Mouse (Mus musculus): ENCODE results near the gene Sprtn. TPM values are rescaled to one million over a fixed set of nuclear protein-coding genes. Genes with fewer than 3 reads are reported as not detected.
A peak's percentile ranks its signal among the peaks of the same experiment; 100 is the strongest.

Sprtn gene
- polyA plus RNA-seq, 1 experiment: 17.8 TPM

GRCm38 (mm10) chr8:124917741-124918484 lies 20.2 kb downstream of the Sprtn start:
- Histone ChIP-seq H3K4me3 (replicated peaks; ENCODE audit: extremely low read depth, low read depth, low read length) (no peak overlapping the region), H3K4me1 (ENCODE audit: control insufficient read depth, insufficient read depth, low read length) (peaks cover 11% of the 10 kb centered on the region)
- WGBS: 79% methylated on average over 18 of the region's 18 CpGs
- TF ChIP-seq POLR2A (IDR thresholded peaks at IDR 0.05; ENCODE audit: borderline replicate concordance, extremely low read depth, low read depth, low read length) (no peak), CTCF (IDR thresholded peaks at IDR 0.05; ENCODE audit: insufficient read depth, low read length) (no peak)
- DNase-seq: no peak

GRCm38 (mm10) chr8:124921369-124922279 lies 23.9 kb downstream of the Sprtn start:
- peak; percentile 32 for DNase-seq
- Histone ChIP-seq H3K4me3 (replicated peaks; ENCODE audit: extremely low read depth, low read depth, low read length) (no peak overlapping the region), H3K4me1 (ENCODE audit: control insufficient read depth, insufficient read depth, low read length) (peaks cover 29% of the 10 kb centered on the region)
- 35% methylated on average over 18 of the region's 18 CpGs for WGBS
- no peak for TF ChIP-seq POLR2A (IDR thresholded peaks at IDR 0.05; ENCODE audit: borderline replicate concordance, extremely low read depth, low read depth, low read length)
- no peak for TF ChIP-seq CTCF (IDR thresholded peaks at IDR 0.05; ENCODE audit: insufficient read depth, low read length)

- 50% methylated on average over 11 of the region's 11 CpGs for WGBS
- H3K4me1 ChIP-seq (ENCODE audit: control insufficient read depth, insufficient read depth, low read length): peaks cover 35% of the 10 kb centered on the region
- H3K4me3 ChIP-seq (replicated peaks; ENCODE audit: extremely low read depth, low read depth, low read length): no peak overlapping the region
- TF ChIP-seq POLR2A (IDR thresholded peaks at IDR 0.05; ENCODE audit: borderline replicate concordance, extremely low read depth, low read depth, low read length) (no peak), CTCF (IDR thresholded peaks at IDR 0.05; ENCODE audit: insufficient read depth, low read length) (no peak)
- DNase-seq: no peak
Measured at GRCm38 (mm10) chr8:124922490-124923089, 24.9 kb downstream of the Sprtn start.

- Histone ChIP-seq H3K4me1 (ENCODE audit: control insufficient read depth, insufficient read depth, low read length) (peaks cover 35% of the 10 kb centered on the region), H3K4me3 (replicated peaks; ENCODE audit: extremely low read depth, low read depth, low read length) (no peak overlapping the region)
- TF ChIP-seq CTCF (IDR thresholded peaks at IDR 0.05; ENCODE audit: insufficient read depth, low read length) (no peak), POLR2A (IDR thresholded peaks at IDR 0.05; ENCODE audit: borderline replicate concordance, extremely low read depth, low read depth, low read length) (no peak)
- WGBS: 69% methylated on average over 15 of the region's 15 CpGs
- peak; percentile 20 for DNase-seq
Measured at GRCm38 (mm10) chr8:124923971-124924652, 26.4 kb downstream of the Sprtn start.

GRCm38 (mm10) chr8:124925544-124926266 lies 28.0 kb downstream of the Sprtn start:
- no peak for DNase-seq
- no peak overlapping the region for H3K4me3 ChIP-seq (replicated peaks; ENCODE audit: extremely low read depth, low read depth, low read length)
- H3K4me1 ChIP-seq (ENCODE audit: control insufficient read depth, insufficient read depth, low read length): peaks cover 35% of the 10 kb centered on the region
- WGBS: 42% methylated on average over 14 of the region's 14 CpGs
- TF ChIP-seq CTCF (IDR thresholded peaks at IDR 0.05; ENCODE audit: insufficient read depth, low read length) (no peak), POLR2A (IDR thresholded peaks at IDR 0.05; ENCODE audit: borderline replicate concordance, extremely low read depth, low read depth, low read length) (no peak)

- H3K4me1 ChIP-seq (ENCODE audit: control insufficient read depth, insufficient read depth, low read length): peaks cover 31% of the 10 kb centered on the region
- peak; percentile 32 for DNase-seq
- H3K4me3 ChIP-seq (replicated peaks; ENCODE audit: extremely low read depth, low read depth, low read length): no peak overlapping the region
- WGBS: 18% methylated on average over 10 of the region's 10 CpGs
- TF ChIP-seq CTCF (IDR thresholded peaks at IDR 0.05; ENCODE audit: insufficient read depth, low read length): no peak
- TF ChIP-seq POLR2A (IDR thresholded peaks at IDR 0.05; ENCODE audit: borderline replicate concordance, extremely low read depth, low read depth, low read length): no peak
Measured at GRCm38 (mm10) chr8:124926351-124926771, 28.7 kb downstream of the Sprtn start.

- TF ChIP-seq POLR2A (IDR thresholded peaks at IDR 0.05; ENCODE audit: borderline replicate concordance, extremely low read depth, low read depth, low read length) (no peak), CTCF (IDR thresholded peaks at IDR 0.05; ENCODE audit: insufficient read depth, low read length) (no peak)
- DNase-seq: no peak
- H3K4me3 ChIP-seq (replicated peaks; ENCODE audit: extremely low read depth, low read depth, low read length): no peak overlapping the region
- WGBS: 76% methylated on average over 11 of the region's 11 CpGs
- H3K4me1 ChIP-seq (ENCODE audit: control insufficient read depth, insufficient read depth, low read length): peaks cover 21% of the 10 kb centered on the region
Measured at GRCm38 (mm10) chr8:124929006-124929405, 31.3 kb downstream of the Sprtn start.

GRCm38 (mm10) chr8:124930086-124930485 lies 32.4 kb downstream of the Sprtn start:
- Histone ChIP-seq H3K4me1 (ENCODE audit: control insufficient read depth, insufficient read depth, low read length) (peaks cover 17% of the 10 kb centered on the region), H3K4me3 (replicated peaks; ENCODE audit: extremely low read depth, low read depth, low read length) (no peak overlapping the region)
- WGBS: 81% methylated on average over 13 of the region's 13 CpGs
- no peak for DNase-seq
- no peak for TF ChIP-seq CTCF (IDR thresholded peaks at IDR 0.05; ENCODE audit: insufficient read depth, low read length)
- TF ChIP-seq POLR2A (IDR thresholded peaks at IDR 0.05; ENCODE audit: borderline replicate concordance, extremely low read depth, low read depth, low read length): no peak

All from lung, adult 2 months (tissue).